Mouse (Mus musculus) left cerebral cortex, adult 2 months (tissue): Measurements from ENCODE around the gene Ccnh. TPM values are rescaled to one million over a fixed set of nuclear protein-coding genes. Genes with fewer than 3 reads are reported as not detected.

Experiments used
- DNase-seq, 2 experiments: peaks; one replicate each; pipeline ENCODE4 v3.0.0; 2021 to 2022; ENCODE audit warnings: low spot score in 2 of 2, mixed read lengths in 1 of 2; ENCODE audit errors: extremely low spot score in 1 of 2
- H3K27ac ChIP-seq: fragments of 200-600 bp; 2 replicates; pipeline ENCODE4 v1.8.1; 2022
- H3K4me3 ChIP-seq: fragments of 200-600 bp; 2 replicates; pipeline ENCODE4 v1.8.1; 2022
- CTCF ChIP-seq: fragments of 200-600 bp; IDR thresholded peaks from 2 replicates; pipeline ENCODE4 v1.8.1; 2022; ENCODE audit warnings: antibody characterized with exemption, mild to moderate bottlenecking, moderate library complexity
- intact Hi-C: fragments of 180-260 bp; cut with DNase I; formaldehyde crosslinking; loops from one replicate; pipeline ENCODE4 v1.15.1; 2025
- total RNA-seq, 2 experiments: library from RNA; stranded (reverse); gene quantifications; 2 replicates each; pipeline ENCODE4 v1.2.3; 2021

The Ccnh gene
- total RNA-seq, 2 experiments from 2014 or later: 46.9 to 50.5 TPM

- TF ChIP-seq CTCF: no peak
- intact Hi-C loops: no loop called here
- no peak for DNase-seq
- Histone ChIP-seq H3K27ac (no peak overlapping the region), H3K4me3 (no peak overlapping the region)
Observed at GRCm38 (mm10) chr13:85238760-85239159, 49.6 kb downstream of the Ccnh start.

Other genes with a start within 250 kb of the Ccnh start
- gene Rasa1, start 99.7 kb downstream of the Ccnh start, total RNA-seq: 10 to 100 TPM; 57.1 to 59.0 TPM